Mouse (Mus musculus): ENCODE measurements at regions not wholly inside any gene's neighbourhood (a gene's known extent, or its start where the extent isn't known, plus 50 kb on each side); places are given as distances from the start of the nearest gene placed in this dataset.
"Not testable (repeated sequence)": the region's sequence is repeated elsewhere in the genome, so short reads cannot be mapped to it uniquely, and the experiment has no call there.

- intact Hi-C loops (cut with DNase I), result no loop called here
Measured at GRCm38 (mm10) chr1:194565574-194565973, 52.4 kb upstream of the Plxna2 start.

GRCm38 (mm10) chr1:194563946-194564345 is 54.1 kb upstream of the Plxna2 start:
- intact Hi-C loops (cut with DNase I), result no loop called here
- DNase-seq, result no peak

More at GRCm38 (mm10) chr1:194565574-194565973, 52.4 kb upstream of the Plxna2 start:
- DNase-seq, result no peak

- DNase-seq, result peak; percentile 4 to 7
Measured at GRCm38 (mm10) chr1:194561098-194561497, 56.9 kb upstream of the Plxna2 start.

GRCm38 (mm10) chr1:194548661-194549060 is 69.4 kb upstream of the Plxna2 start:
- no peak for DNase-seq
- intact Hi-C loops (cut with DNase I), result no loop called here

More at GRCm38 (mm10) chr1:194561098-194561497, 56.9 kb upstream of the Plxna2 start:
- intact Hi-C loops (cut with DNase I), result no loop called here

- intact Hi-C loops (cut with DNase I), result no loop called here
- DNase-seq, result no peak
Measured at GRCm38 (mm10) chr1:194548243-194548642, 69.8 kb upstream of the Plxna2 start.

- no peak for DNase-seq
- intact Hi-C loops (cut with DNase I), result no loop called here
Measured at GRCm38 (mm10) chr1:194540923-194541322, 77.1 kb upstream of the Plxna2 start.

- DNase-seq, result no peak
- intact Hi-C loops (cut with DNase I), result no loop called here
Measured at GRCm38 (mm10) chr1:194527342-194528165, 90.5 kb upstream of the Plxna2 start.

- DNase-seq, result no peak
- intact Hi-C loops (cut with DNase I), result no loop called here
Measured at GRCm38 (mm10) chr1:194524976-194525375, 93.0 kb upstream of the Plxna2 start.

GRCm38 (mm10) chr1:194521216-194521615 is 96.8 kb upstream of the Plxna2 start:
- DNase-seq, result no peak
- intact Hi-C loops (cut with DNase I), result no loop called here

GRCm38 (mm10) chr1:194519509-194520220 is 98.4 kb upstream of the Plxna2 start:
- intact Hi-C loops (cut with DNase I), result no loop called here
- DNase-seq, result no peak

GRCm38 (mm10) chr1:194516136-194516535 is 101.9 kb upstream of the Plxna2 start:
- DNase-seq, result no peak
- intact Hi-C loops (cut with DNase I), result no loop called here

- DNase-seq, result no peak
- intact Hi-C loops (cut with DNase I), result no loop called here
Measured at GRCm38 (mm10) chr1:194508314-194508713, 109.7 kb upstream of the Plxna2 start.

- DNase-seq, result no peak
- intact Hi-C loops (cut with DNase I), result no loop called here
Measured at GRCm38 (mm10) chr1:194505826-194506225, 112.2 kb upstream of the Plxna2 start.

- no peak for DNase-seq
- intact Hi-C loops (cut with DNase I), result no loop called here
Measured at GRCm38 (mm10) chr1:194504207-194504606, 113.8 kb upstream of the Plxna2 start.

GRCm38 (mm10) chr1:194503517-194503916 is 114.5 kb upstream of the Plxna2 start:
- DNase-seq, result no peak
- intact Hi-C loops (cut with DNase I), result no loop called here

GRCm38 (mm10) chr1:194496424-194496823 is 121.6 kb upstream of the Plxna2 start:
- no peak for DNase-seq
- intact Hi-C loops (cut with DNase I), result no loop called here

- no peak for DNase-seq
Measured at GRCm38 (mm10) chr1:194491111-194491510, 126.9 kb upstream of the Plxna2 start.

GRCm38 (mm10) chr1:194488126-194488525 is 129.9 kb upstream of the Plxna2 start:
- DNase-seq, result no peak
- intact Hi-C loops (cut with DNase I), result no loop called here

More at GRCm38 (mm10) chr1:194491111-194491510, 126.9 kb upstream of the Plxna2 start:
- intact Hi-C loops (cut with DNase I), result no loop called here

GRCm38 (mm10) chr1:194482717-194483059 is 135.3 kb upstream of the Plxna2 start:
- intact Hi-C loops (cut with DNase I), result no loop called here
- no peak for DNase-seq

GRCm38 (mm10) chr1:194482001-194482716 is 135.9 kb upstream of the Plxna2 start:
- intact Hi-C loops (cut with DNase I), result no loop called here

GRCm38 (mm10) chr1:194471281-194471680 is 146.7 kb upstream of the Plxna2 start:
- intact Hi-C loops (cut with DNase I); DNase-seq: not testable (repeated sequence)

More at GRCm38 (mm10) chr1:194482001-194482716, 135.9 kb upstream of the Plxna2 start:
- peak in 1 of 2 experiments; percentile 6 for DNase-seq
